Mouse (Mus musculus): ENCODE results near the gene Ccdc15.

Ccdc15 gene

GRCm38 (mm10) chr9:37230486-37231195, 117.6 kb downstream of the Ccdc15 start:
- peak; percentile 66 to 80 for DNase-seq

GRCm38 (mm10) chr9:37229880-37230325, 118.3 kb downstream of the Ccdc15 start:
- peak; percentile 60 to 64 for DNase-seq

Data from thymus, postnatal 36 days (tissue).